Mouse (Mus musculus) telencephalon, adult 2 months (tissue): ENCODE measurements around the gene Begain.

Experiments
- DNase-seq: peaks from one replicate; pipeline ENCODE4 v3.0.0-alpha.2; 2011; ENCODE audit warnings: low read depth, low spot score

Begain gene

GRCm38 (mm10) chr12:109053020-109053806, 14.8 kb downstream of the Begain start:
- no peak for DNase-seq

GRCm38 (mm10) chr12:109049949-109050348, 18.1 kb downstream of the Begain start:
- no peak for DNase-seq

- no peak for DNase-seq
Observed at GRCm38 (mm10) chr12:109045581-109045980, 22.4 kb downstream of the Begain start.

- DNase-seq = no peak
Observed at GRCm38 (mm10) chr12:109044497-109044896, 23.5 kb downstream of the Begain start.

- DNase-seq = peak; percentile 9
Observed at GRCm38 (mm10) chr12:109039311-109039710, 28.7 kb downstream of the Begain start.

- DNase-seq = peak; percentile 48
Observed at GRCm38 (mm10) chr12:109038179-109038819, 29.7 kb downstream of the Begain start.

- DNase-seq = no peak
Observed at GRCm38 (mm10) chr12:109037026-109037425, 31.0 kb downstream of the Begain start.

- DNase-seq = no peak
Observed at GRCm38 (mm10) chr12:109023780-109024179, 44.2 kb downstream of the Begain start.

GRCm38 (mm10) chr12:109022966-109023365, 45.1 kb downstream of the Begain start:
- no peak for DNase-seq

GRCm38 (mm10) chr12:109022181-109022691, 45.8 kb downstream of the Begain start:
- DNase-seq = no peak

GRCm38 (mm10) chr12:109010070-109010649, 57.9 kb downstream of the Begain start:
- DNase-seq = no peak

- no peak for DNase-seq
Observed at GRCm38 (mm10) chr12:109002978-109003377, 65.0 kb downstream of the Begain start.

- no peak for DNase-seq
Observed at GRCm38 (mm10) chr12:108997249-108997648, 70.8 kb downstream of the Begain start.

- no peak for DNase-seq
Observed at GRCm38 (mm10) chr12:108995976-108996636, 71.9 kb downstream of the Begain start.

- no peak for DNase-seq
Observed at GRCm38 (mm10) chr12:108994436-108995031, 73.5 kb downstream of the Begain start.

GRCm38 (mm10) chr12:108993046-108993445, 75.0 kb downstream of the Begain start:
- DNase-seq = no peak

- DNase-seq = no peak
Observed at GRCm38 (mm10) chr12:108990425-108990824, 77.6 kb downstream of the Begain start.

GRCm38 (mm10) chr12:108987448-108987847, 80.6 kb downstream of the Begain start:
- DNase-seq = no peak

GRCm38 (mm10) chr12:108985025-108985424, 83.0 kb downstream of the Begain start:
- DNase-seq = no peak

GRCm38 (mm10) chr12:108984471-108984870, 83.5 kb downstream of the Begain start:
- DNase-seq = no peak

GRCm38 (mm10) chr12:108983496-108983895, 84.5 kb downstream of the Begain start:
- DNase-seq = no peak

- no peak for DNase-seq
Observed at GRCm38 (mm10) chr12:108982684-108982960, 85.4 kb downstream of the Begain start.
